Mouse (Mus musculus) thymus, postnatal 0 days (tissue): ENCODE measurements around the gene Cln5. TPM values are rescaled to one million over a fixed set of nuclear protein-coding genes. Genes with fewer than 3 reads are reported as not detected.

Experiments
- DNase-seq: peaks from one replicate; pipeline ENCODE4 v3.0.0-alpha.2; 2015; ENCODE audit warnings: low spot score
- polyA plus RNA-seq: library from polyadenylated mRNA; unstranded; fragments of >200 nt; fragmentation: Nextera tagmentation; extraction: Ambion mirVana; gene quantifications from 2 replicates; pipeline ENCODE4 v1.2.1, GENCODE M21; 2015

The Cln5 gene
- 25.6 and 28.6 TPM in 2 replicates for polyA plus RNA-seq

DNA sequence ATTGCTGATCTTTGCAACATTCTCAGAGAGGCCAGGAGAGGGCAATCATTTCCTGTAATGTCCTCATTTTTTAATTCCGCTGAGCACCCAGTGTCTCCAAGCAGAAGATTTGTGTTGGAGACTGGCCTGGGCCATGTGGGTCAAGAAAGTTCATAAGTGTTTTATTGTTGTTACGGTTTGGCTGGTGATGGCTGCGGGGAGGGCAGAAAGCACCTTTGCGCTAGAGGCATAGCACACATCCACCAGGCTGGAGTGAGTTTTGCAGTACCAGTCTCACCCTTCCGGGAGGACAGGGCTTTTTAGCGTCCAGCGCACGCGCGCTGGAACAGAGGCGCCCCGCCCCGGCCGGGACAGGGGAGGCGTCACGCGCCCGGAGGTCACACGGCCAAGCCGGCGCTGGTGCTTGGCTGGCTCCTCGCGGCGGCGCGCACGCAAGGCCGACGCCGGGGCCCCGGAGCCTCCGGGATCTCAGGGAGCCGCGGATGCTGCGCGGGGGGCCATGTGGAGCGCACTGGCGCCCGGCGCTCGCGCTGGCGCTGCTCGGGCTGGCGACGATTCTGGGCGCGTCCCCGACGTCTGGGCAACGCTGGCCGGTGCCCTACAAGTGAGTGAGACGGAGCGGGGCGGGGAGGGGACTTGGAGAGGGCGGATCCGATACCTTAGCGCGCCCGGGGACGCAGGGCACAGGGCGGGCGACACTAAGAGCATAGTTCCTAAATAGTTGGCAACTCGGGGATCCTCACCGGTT lies at the start of gene Cln5:
TSS of gene Cln5 (plus strand) at position 353 of the 748 bp plus-strand sequence.
- peak; percentile 94 for DNase-seq

DNA sequence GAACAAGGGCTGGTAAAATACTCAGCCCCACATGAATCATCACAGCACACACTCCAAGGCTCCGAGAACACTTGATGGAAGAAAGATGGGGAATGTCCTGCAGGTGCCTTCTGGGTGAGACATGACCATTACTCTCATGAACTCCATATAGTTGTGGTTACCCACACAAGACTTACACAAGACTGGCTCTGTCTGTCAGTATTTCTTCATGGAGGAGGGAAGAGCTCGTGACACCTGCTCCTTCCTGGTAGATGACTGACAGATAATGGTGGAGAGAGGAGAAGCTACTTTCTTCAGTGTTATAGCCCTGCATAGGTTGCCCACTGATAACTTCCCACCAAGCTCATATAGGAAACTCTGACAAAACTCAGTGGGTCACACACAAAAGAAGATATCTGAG lies 40.8 kb upstream of the Cln5 start:
- no peak for DNase-seq

DNA sequence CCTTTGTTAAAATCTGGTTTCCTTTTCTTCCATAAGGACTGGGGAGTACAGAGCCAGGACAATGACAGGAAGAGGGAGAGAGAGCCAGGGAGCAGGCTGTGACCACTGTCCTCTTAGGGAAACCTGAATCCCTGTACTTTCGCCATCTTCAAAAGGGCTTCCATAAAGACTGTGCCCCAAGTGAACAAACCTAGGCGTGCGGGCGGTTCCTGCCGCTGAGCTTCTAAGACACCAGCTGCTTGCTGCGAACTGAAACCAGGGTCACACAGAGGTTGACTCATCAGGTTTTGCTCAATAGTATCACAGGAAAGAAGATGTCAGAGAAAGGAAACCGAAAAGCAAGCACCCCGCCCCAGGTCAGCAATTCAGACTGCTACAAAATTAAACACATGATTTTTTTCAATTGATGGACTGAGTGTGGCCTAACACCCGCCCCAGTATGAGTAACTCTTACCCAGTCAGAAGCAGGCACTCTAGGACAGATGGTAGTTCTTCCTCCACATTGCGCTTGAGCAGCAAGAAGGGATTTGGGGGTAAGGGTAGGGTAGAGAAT lies 36.7 kb upstream of the Cln5 start:
- peak; percentile 26 for DNase-seq

GRCm38 (mm10) chr14:103034076-103034475 lies 35.9 kb upstream of the Cln5 start:
- DNase-seq: no peak

- no peak for DNase-seq
Measured at GRCm38 (mm10) chr14:103037016-103037415, 33.0 kb upstream of the Cln5 start.

- DNase-seq: no peak
Measured at GRCm38 (mm10) chr14:103046677-103047076, 23.3 kb upstream of the Cln5 start, which contains the start of gene Acod1. TSS of gene Acod1 (plus strand) at chr14:103046977.

GRCm38 (mm10) chr14:103048292-103049086 lies 21.5 kb upstream of the Cln5 start:
- DNase-seq: no peak

DNA sequence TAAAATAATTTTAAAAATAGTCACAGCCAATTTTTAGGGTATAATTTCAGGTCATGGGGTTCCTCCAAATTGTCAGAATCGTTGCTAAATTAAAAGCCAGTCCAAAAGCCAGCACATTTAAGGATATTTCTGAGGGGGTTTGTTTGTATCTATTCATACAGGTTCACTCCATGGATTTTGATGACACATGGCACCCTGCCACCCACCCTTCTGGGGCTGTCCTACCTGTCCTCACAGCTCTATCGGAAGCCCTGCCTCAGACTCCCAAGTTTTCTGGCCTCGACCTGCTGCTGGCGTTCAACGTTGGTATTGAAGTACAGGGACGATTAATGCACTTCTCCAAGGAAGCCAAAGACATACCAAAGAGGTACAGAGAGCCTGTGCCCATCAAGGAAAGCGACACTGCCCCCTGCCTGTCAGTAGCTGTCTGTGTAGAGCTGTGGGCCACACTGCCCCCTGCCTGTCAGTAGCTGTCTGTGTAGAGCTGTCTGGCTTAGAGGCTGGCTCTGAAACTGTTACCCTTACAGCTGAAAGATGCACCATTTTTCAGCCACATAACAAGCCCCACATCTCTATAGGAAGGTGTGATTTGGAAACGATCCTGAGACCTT lies 18.8 kb upstream of the Cln5 start:
- peak; percentile 86 for DNase-seq

- DNase-seq: no peak
Measured at GRCm38 (mm10) chr14:103054731-103055130, 15.3 kb upstream of the Cln5 start.

DNA sequence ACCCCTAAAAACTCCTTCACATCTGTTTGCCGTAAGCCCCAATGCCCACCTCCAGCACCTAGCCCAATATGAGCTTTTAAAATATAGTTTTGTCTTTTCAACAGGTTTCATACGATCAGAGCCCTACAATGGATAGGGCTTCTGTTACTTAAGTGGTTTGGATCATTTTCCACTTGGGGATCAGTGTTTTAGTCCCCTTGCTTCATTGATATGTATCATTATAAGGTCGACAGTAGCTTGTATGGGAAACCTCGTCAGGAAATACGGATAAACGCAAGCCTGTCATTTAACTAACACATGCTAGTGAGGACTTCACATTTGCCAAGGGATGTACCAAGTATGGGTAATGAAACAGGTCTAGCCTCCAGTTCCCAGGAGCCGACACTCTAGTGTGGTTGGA lies 13.4 kb upstream of the Cln5 start:
- no peak for DNase-seq

DNA sequence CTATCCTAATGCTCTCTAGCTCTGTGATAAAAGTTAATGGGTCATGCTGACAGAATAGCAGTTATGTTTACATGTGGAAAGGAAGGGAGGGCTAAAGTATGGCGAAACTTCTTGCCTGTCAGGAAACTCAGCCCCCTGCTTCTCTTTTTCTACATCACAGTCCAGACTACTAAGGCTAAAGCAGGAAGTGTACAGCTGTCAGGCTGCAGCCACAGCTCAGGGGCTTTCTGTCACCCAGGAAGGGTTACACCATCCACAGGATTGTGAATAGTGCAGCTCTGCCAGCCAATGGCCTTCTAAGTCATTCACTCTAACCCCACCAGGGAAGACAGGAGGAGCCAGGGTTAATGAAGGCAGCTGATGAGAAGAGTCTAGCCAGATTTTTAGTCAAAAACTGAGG lies 11.0 kb upstream of the Cln5 start:
- DNase-seq: no peak

DNA sequence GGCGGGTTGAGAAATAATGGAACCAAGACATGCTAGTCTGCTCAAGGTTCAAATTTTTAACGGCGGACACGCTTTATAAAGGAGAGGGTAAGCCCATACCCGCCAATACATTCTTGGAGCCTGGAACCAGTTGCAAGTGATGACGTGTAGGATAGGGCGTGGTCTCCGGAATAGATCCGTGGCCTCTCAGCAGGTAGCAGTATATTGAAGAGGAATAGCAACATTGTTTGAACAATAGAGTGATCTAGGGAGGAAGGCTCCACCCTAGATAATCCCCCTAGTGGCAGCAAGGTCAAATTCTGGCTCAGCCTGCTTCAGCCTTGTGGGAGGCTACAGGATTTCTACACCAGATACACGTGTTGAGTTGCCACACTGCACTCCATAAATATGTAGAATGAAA lies 10.5 kb upstream of the Cln5 start:
- no peak for DNase-seq

DNA sequence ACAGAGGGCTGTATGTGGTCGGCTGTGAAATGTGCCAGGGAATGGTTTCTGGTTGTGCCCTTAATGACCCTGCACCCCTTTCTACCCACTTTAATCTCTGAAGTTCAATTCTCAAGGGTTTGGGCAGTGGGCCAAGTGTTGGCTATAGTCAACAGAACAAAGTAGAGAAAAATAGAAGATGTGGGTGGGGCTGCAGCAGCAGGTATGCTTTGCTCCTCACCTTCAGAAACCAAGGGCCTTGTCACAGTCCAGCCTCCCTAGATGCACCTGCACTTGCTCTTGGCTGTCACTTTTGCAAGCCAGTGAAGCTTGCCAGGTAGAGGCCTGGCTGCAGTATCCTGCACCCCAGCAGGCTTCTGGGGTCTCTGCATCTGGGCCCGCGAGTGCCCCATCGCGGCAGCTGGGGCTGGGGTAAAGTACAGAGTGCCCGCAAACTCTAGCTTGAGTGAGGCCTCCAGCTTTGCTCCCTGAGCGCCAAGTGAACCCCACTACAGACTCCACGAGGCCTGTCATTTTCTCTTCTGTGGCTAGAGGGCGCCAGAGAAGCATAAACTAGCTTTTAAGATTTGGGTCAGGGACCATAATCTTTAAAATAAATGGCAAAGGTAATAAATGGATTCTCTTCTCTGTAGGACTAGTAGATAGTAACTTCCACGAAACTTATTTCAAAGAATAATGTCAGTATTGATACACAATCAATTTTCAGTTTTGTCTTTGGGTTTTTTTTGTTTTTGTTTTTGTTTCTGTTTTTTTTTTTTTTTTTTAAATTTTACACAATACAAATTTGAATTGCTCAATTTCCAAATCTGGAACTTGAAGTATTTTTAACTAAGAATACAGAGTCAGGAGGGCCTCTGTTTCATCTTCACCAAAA lies 4.5 kb upstream of the Cln5 start:
- DNase-seq: peak; percentile 89

GRCm38 (mm10) chr14:103069465-103069863 lies 552 bp upstream of the Cln5 start:
- DNase-seq: no peak

DNA sequence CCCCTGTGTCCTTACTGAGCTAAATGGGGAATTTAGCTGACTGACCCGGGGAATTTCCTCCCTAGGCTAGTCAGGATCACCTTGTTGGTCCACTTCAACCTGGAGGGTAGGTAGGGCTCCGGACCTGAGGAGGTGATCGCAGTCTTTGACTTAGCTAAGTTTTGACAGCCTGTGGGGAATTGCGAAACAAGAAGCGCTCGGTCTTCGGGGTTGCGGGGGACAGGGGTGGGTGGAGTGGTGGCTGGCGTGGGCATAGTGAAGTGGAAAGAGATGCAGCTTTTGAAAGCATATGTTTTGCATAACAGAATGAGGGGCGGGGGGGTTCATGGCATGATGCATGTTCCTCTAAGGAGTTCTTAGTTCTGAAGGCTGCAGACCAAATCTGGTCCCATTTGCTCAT lies 774 bp downstream of the Cln5 start:
- DNase-seq: peak; percentile 23

GRCm38 (mm10) chr14:103071471-103071870 lies 1.5 kb downstream of the Cln5 start:
- DNase-seq: no peak

GRCm38 (mm10) chr14:103072731-103073130 lies 2.7 kb downstream of the Cln5 start:
- DNase-seq: no peak

DNA sequence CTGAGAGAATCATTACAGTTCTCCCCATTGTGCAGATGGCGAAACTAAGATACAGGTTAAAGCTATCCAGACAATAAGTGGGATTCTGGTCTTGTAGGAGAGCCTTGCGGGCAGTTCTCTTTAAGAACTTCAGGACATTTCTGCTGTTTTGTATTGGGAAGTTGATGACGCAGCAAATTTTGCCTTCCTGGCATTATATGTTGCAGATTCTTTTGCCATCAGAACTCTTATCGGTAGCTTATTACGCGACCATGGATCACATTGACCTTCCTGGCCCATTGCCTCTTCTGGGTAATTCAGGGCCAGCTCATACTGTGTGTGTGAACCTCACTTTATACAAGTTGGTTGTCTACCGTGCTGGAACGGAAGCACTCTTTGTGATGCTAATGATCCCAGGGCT lies 3.8 kb downstream of the Cln5 start:
- no peak for DNase-seq

- DNase-seq: no peak
Measured at GRCm38 (mm10) chr14:103075166-103075565, 5.2 kb downstream of the Cln5 start.

DNA sequence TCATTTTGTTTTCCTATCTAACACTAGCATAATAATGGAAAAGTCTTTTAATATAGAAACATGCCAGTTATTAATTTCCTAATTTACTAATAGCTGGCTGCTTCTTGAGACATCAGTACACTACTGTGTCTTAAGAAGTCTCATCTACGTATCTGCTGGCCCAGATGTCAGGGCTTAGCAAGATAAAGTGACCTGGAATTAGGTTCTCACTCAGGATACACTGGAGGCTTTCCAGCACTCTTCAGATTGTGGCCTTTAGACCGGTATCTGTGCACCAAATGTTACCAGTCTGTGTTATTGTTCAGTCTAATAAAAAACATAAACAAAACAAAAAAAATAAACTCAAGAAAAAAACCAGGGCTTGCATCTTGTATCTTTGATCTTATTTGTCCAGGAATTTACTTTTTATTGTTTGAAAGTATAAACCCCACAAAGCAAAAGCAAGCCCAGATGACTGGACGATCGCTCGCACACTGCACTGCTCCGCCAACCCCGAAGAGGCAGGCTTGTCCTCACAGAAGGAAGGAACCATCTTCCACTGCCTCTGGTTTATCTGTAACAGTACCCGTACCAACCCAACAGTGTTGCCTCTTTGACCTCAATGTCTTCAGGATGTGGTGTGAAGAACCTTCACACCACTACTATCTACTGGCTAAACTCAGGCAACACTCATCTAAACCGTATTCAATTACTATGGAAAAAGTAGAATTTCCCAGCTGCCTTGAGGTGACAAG lies 7.4 kb downstream of the Cln5 start:
- no peak for DNase-seq
